Mouse (Mus musculus) stomach, postnatal 0 days (tissue): ENCODE measurements around the gene Rassf8. TPM values are rescaled to one million over a fixed set of nuclear protein-coding genes. Genes with fewer than 3 reads are reported as not detected.

Experiments
- ATAC-seq: fragments of 200-750 bp; cut with Nextera tagmentation; 2 replicates; pipeline ENCODE4 v1.8.0; 2017; ENCODE audit not compliant: low FRiP score, low TSS enrichment
- DNase-seq: peaks from one replicate; pipeline ENCODE4 v3.0.0-alpha.2; 2016; ENCODE audit warnings: low spot score
- H3K27ac ChIP-seq: fragments of 300-500 bp; sonication (generic); replicated peaks from 2 replicates; pipeline ENCODE4 v1.5.1; 2014; ENCODE audit warnings: mild to moderate bottlenecking, control low read depth
- H3K27me3 ChIP-seq: fragments of 300-500 bp; sonication (generic); 2 replicates; pipeline ENCODE4 v1.6.1; 2014; ENCODE audit warnings: low read length; ENCODE audit not compliant: control insufficient read depth, insufficient read depth
- H3K36me3 ChIP-seq: fragments of 300-500 bp; sonication (generic); 2 replicates; pipeline ENCODE4 v1.6.1; 2014; ENCODE audit warnings: low read length, mixed read lengths; ENCODE audit not compliant: control insufficient read depth, insufficient read depth
- H3K4me1 ChIP-seq: fragments of 300-500 bp; sonication (generic); replicated peaks from 2 replicates; pipeline ENCODE4 v1.6.1; 2014; ENCODE audit warnings: antibody characterized with exemption; ENCODE audit not compliant: control insufficient read depth, insufficient read depth
- H3K4me2 ChIP-seq: fragments of 300-500 bp; sonication (generic); replicated peaks from 2 replicates; pipeline ENCODE4 v1.6.1; 2014; ENCODE audit warnings: low read depth, mild to moderate bottlenecking, control low read depth, moderate library complexity
- H3K4me3 ChIP-seq: fragments of 300-500 bp; sonication (generic); 2 replicates; pipeline ENCODE4 v1.5.1; 2014; ENCODE audit warnings: low read depth, low read length, control low read depth
- H3K9ac ChIP-seq: fragments of 300-500 bp; sonication (generic); 2 replicates; pipeline ENCODE4 v1.6.1; 2014; ENCODE audit warnings: mild to moderate bottlenecking, low read length, control low read depth, mixed read lengths
- H3K9me3 ChIP-seq: fragments of 300-500 bp; sonication (generic); 2 replicates; pipeline ENCODE4 v1.6.1; 2016; ENCODE audit warnings: low read length; ENCODE audit not compliant: control insufficient read depth
- CTCF ChIP-seq: IDR thresholded peaks from 2 replicates; pipeline ENCODE4 v1.5.1; 2016; ENCODE audit warnings: antibody characterized with exemption, low read depth, mild to moderate bottlenecking, moderate library complexity
- EP300 ChIP-seq: optimal IDR thresholded peaks from 2 replicates; pipeline ENCODE3; 2016; ENCODE audit warnings: antibody characterized with exemption
- WGBS: fragments of 180-500 bp; shearing (Covaris S2); extraction: QIAGEN DNeasy Blood & Tissue Kit; methylation state at CpG from one replicate; pipeline ENCODE4 v1.1.7; 2014; 5-methylcytosine and 5-hydroxymethylcytosine counted together
- polyA plus RNA-seq: library from polyadenylated mRNA; unstranded; fragments of >200 nt; fragmentation: Nextera tagmentation; extraction: Ambion mirVana; gene quantifications from 2 replicates; pipeline ENCODE4 v1.2.1, GENCODE M21; 2015

Rassf8 gene
- polyA plus RNA-seq, 1 experiment from 2014 or later, result 5.9 TPM

DNA sequence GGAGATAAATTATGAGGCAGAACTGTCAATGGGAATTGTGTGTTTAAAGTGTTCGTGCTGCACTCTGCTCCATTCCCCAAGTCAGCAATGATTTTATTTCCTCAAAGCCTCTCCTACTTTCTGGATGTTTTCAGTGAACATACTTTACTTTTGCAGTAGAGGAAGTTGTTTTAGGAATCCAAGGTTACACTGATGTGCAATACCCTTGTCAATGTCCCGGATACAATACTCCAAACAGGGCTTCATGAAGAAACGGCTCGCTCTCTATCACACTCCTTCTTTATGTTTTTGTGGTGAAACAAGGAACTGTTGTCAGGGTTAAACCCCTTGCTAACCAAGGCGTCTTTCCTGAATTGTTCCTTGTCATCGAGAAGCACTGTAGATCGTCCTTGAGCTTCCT lies 45.8 kb downstream of the Rassf8 start:
- ATAC-seq, result no peak
- TF ChIP-seq EP300, result no peak
- TF ChIP-seq CTCF, result no peak
- H3K9ac ChIP-seq, result no peak overlapping the region
- no peak overlapping the region for H3K4me2 ChIP-seq
- DNase-seq, result no peak
- H3K27ac ChIP-seq, result peak overlapping the region; percentile 53; the same call in 1 of the 2 replicates
- no peak overlapping the region for H3K4me3 ChIP-seq
- H3K9me3 ChIP-seq, result no peaks in the 10 kb centered on the region
- WGBS, result 48% methylated on average over 7 of the region's 7 CpGs
- H3K27me3 ChIP-seq, result no peaks in the 10 kb centered on the region
- H3K4me1 ChIP-seq, result peaks cover 2% of the 10 kb centered on the region; the same call in 1 of the 2 replicates
- no peaks in the 10 kb centered on the region for H3K36me3 ChIP-seq

DNA sequence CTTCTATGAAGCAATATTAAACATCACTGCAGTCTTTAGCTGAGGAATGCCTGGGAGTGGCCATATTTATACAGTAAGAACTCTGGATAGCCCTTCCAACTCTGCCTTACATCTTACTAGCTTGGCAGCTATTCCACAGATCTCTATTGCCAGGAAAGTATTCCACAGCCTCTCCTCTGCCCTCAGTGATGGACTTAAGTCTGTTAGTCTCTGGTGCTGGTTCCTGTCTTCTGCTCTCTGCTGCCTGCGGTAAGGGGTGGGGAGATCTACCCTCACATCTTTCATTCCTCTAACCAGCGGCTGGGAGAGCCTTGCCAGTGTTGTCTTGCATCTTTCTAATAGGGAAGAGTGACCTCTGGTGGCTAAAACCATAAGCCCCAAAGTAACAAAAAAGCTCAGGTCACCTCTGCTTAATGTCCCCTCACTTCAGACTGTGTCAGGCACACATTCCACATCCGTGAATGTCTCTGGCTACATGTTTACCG lies 46.6 kb downstream of the Rassf8 start:
- no peak overlapping the region for H3K4me3 ChIP-seq
- H3K9me3 ChIP-seq, result no peaks in the 10 kb centered on the region
- no peaks in the 10 kb centered on the region for H3K27me3 ChIP-seq
- H3K27ac ChIP-seq, result peak overlapping the region; percentile 53; the same call in 1 of the 2 replicates
- TF ChIP-seq CTCF (peak; percentile 85), EP300 (no peak)
- DNase-seq (peak; percentile 55), ATAC-seq (peak; percentile 87)
- H3K4me1 ChIP-seq, result peaks cover 2% of the 10 kb centered on the region; the same call in 1 of the 2 replicates
- WGBS, result 12% methylated on average over 4 of the region's 4 CpGs
- no peaks in the 10 kb centered on the region for H3K36me3 ChIP-seq
- no peak overlapping the region for H3K4me2 ChIP-seq
- no peak overlapping the region for H3K9ac ChIP-seq

DNA sequence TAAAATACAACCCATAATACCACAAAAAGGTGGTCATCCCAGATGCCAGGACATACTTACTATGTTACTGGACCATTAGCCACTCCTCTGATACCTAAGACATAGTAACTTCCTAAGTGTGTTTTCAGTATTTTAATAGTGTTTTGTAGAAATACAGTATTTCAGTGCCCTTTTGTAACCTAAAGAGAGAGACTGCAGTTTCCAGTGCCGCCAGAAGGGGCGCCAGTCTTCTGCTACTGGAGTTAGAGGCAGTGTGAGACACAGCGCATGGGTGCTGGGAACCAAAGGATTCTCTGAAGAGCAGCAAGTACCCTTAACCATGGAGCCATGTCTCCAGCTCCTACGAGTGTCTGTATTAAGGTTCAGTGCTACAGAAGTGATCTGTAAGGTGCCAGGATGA lies 48.1 kb downstream of the Rassf8 start:
- DNase-seq (peak; percentile 32), ATAC-seq (no peak)
- no peak overlapping the region for H3K9ac ChIP-seq
- TF ChIP-seq CTCF (peak; percentile 60), EP300 (no peak)
- no peaks in the 10 kb centered on the region for H3K9me3 ChIP-seq
- no peak overlapping the region for H3K4me3 ChIP-seq
- no peak overlapping the region for H3K27ac ChIP-seq
- H3K27me3 ChIP-seq, result no peaks in the 10 kb centered on the region
- H3K4me1 ChIP-seq, result peaks cover 2% of the 10 kb centered on the region; the same call in 1 of the 2 replicates
- no peaks in the 10 kb centered on the region for H3K36me3 ChIP-seq
- no peak overlapping the region for H3K4me2 ChIP-seq
- 68% methylated on average over 4 of the region's 4 CpGs for WGBS

GRCm38 (mm10) chr6:145796191-145797023 lies 49.9 kb downstream of the Rassf8 start:
- H3K36me3 ChIP-seq, result no peaks in the 10 kb centered on the region
- H3K9me3 ChIP-seq, result no peaks in the 10 kb centered on the region
- H3K9ac ChIP-seq, result no peak overlapping the region
- ATAC-seq, result no peak
- H3K27ac ChIP-seq, result no peak overlapping the region
- TF ChIP-seq EP300 (no peak), CTCF (peak; percentile 20; the same call in 1 of the 2 replicates)
- peaks cover 2% of the 10 kb centered on the region; the same call in 1 of the 2 replicates for H3K4me1 ChIP-seq
- DNase-seq, result no peak
- WGBS, result 33% methylated on average over 14 of the region's 14 CpGs
- H3K4me2 ChIP-seq, result no peak overlapping the region
- no peak overlapping the region for H3K4me3 ChIP-seq
- no peaks in the 10 kb centered on the region for H3K27me3 ChIP-seq

DNA sequence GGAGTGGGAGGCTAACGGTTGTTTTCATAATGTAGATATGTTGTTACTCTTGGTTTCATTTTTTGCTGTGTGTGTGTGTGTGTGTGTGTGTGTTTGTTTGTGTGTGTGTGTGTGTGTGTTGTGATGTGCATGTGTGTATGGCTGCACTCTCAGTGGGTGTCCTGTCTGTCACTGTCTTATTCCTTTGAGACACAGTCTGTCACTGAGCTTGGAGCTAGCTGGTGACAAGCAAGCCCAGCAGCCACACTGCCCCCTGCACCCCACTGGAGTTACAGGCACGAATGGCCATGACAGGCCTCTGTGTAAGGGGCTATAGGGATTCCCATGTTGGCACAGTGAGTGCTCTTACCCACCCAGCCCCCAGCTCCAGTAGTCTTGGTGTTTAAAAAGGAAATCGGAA lies 51.1 kb downstream of the Rassf8 start:
- no peak overlapping the region for H3K4me3 ChIP-seq
- DNase-seq (no peak), ATAC-seq (no peak)
- no peaks in the 10 kb centered on the region for H3K36me3 ChIP-seq
- H3K9ac ChIP-seq, result no peak overlapping the region
- no peaks in the 10 kb centered on the region for H3K27me3 ChIP-seq
- TF ChIP-seq CTCF, result no peak
- no peak for TF ChIP-seq EP300
- no peak overlapping the region for H3K4me2 ChIP-seq
- no peaks in the 10 kb centered on the region for H3K9me3 ChIP-seq
- no peak overlapping the region for H3K27ac ChIP-seq
- 76% methylated on average over 3 of the region's 3 CpGs for WGBS
- H3K4me1 ChIP-seq, result peaks cover 2% of the 10 kb centered on the region; the same call in 1 of the 2 replicates
